Comparison of ENCODE assay signal across 13 mouse cellular contexts in genomic region chr4:148149540-148149939, GRCm38 (mm10). TPM values are rescaled to one million over a fixed set of nuclear protein-coding genes. Genes with fewer than 3 reads are reported as not detected.
DNase-seq lines count a peak whose midpoint lies in the region; ATAC-seq and TF ChIP-seq lines count a peak whose summit lies in the region.
"Had no signal": no experiment of that assay in that cellular context is flagged by ENCODE, and none has a peak within 500 bp of the region (broad histone marks: within the 10 kb centered on the region; RNA-seq: fewer than 3 reads in every experiment).

No protein-coding gene starts in this region.

- peaks cover 22% of the 10 kb centered on the region for H3K4me1 ChIP-seq in kidney, embryonic 16.5 days (ENCODE audit: insufficient read depth, low read length)
- H3K4me1 ChIP-seq in ES-E14 (ENCODE audit: control insufficient read depth in 2 of 2, insufficient read depth in 2 of 2, low read length in 2 of 2, poor library complexity in 1 of 2) = peaks cover 9 to 18% of the 10 kb centered on the region in 2 experiments
- H3K4me1 ChIP-seq in liver, embryonic 13.5 days (replicated peaks) = peaks cover 34% of the 10 kb centered on the region

- DNase-seq in heart, adult 11 months = peak; percentile 95
- no peak for DNase-seq in heart, postnatal 25 days (ENCODE audit: low spot score)
- no peak for DNase-seq in kidney, postnatal 14 days
- no peak for DNase-seq in ES-E14 (ENCODE audit: low read depth, low spot score)
- no peak for DNase-seq in liver, embryonic 13.5 days
- no peak for DNase-seq in right cerebral cortex, postnatal 36 days (ENCODE audit: low spot score in 2 of 2)
- DNase-seq: adrenal gland, postnatal 14 days; thymus, postnatal 14 days had no signal

- peaks cover 14% of the 10 kb centered on the region for H3K36me3 ChIP-seq in kidney, embryonic 16.5 days (ENCODE audit: insufficient read depth, low read length)
- peaks cover 32% of the 10 kb centered on the region for H3K36me3 ChIP-seq in ES-E14 (ENCODE audit: control insufficient read depth, insufficient read depth, low read length, poor library complexity, severe bottlenecking)
- peaks cover 18% of the 10 kb centered on the region for H3K36me3 ChIP-seq in liver, embryonic 13.5 days

- H3K4me3 ChIP-seq in kidney, embryonic 16.5 days (ENCODE audit: low read length) = no peak overlapping the region
- peak overlapping the region; percentile 7 to 11 for H3K4me3 ChIP-seq in ES-E14 (ENCODE audit: insufficient read depth in 1 of 2, low read depth in 1 of 2, low read length in 2 of 2, poor library complexity in 1 of 2, severe bottlenecking in 1 of 2)
- no peak overlapping the region for H3K4me3 ChIP-seq in liver, embryonic 13.5 days (replicated peaks)
- H3K4me3 ChIP-seq: hindbrain, embryonic 15.5 days; left cerebral cortex, adult 2 months; liver, embryonic 15.5 days had no signal

- H3K9ac ChIP-seq in kidney, embryonic 16.5 days (replicated peaks; ENCODE audit: low read length) = 0 out of 2 replicates have a peak overlapping the region, but pooled peaks have one; percentile 20
- H3K9ac ChIP-seq in ES-E14 (ENCODE audit: insufficient read depth, low read depth, low read length, poor library complexity, severe bottlenecking) = peak overlapping the region; percentile 27; the same call in 1 of the 2 replicates
- H3K9ac ChIP-seq in liver, embryonic 13.5 days = no peak overlapping the region
- H3K9ac ChIP-seq: liver, embryonic 15.5 days had no signal

- 30% methylated on average over 12 of the region's 12 CpGs for WGBS in kidney, embryonic 16.5 days
- 39% methylated on average over 12 of the region's 12 CpGs for WGBS in liver, embryonic 13.5 days (ENCODE audit: insufficient replicate concordance)

- intact Hi-C loops in heart, postnatal 25 days (cut with DNase I) = no loop called here

- H3K9me3 ChIP-seq in kidney, embryonic 16.5 days (ENCODE audit: low read length) = no peaks in the 10 kb centered on the region
- H3K9me3 ChIP-seq in ES-E14 (ENCODE audit: control insufficient read depth, insufficient read depth, low read depth, low read length) = no peaks in the 10 kb centered on the region
- no peaks in the 10 kb centered on the region for H3K9me3 ChIP-seq in liver, embryonic 13.5 days (replicated peaks)
- H3K9me3 ChIP-seq: hindbrain, embryonic 15.5 days; liver, embryonic 15.5 days had no signal

- in situ Hi-C loops in ES-E14 (cut with MboI; ENCODE audit: low sequenced_read_pairs in 2 of 2, unreplicated experiment in 2 of 2) = no loop called here

- peak overlapping the region; percentile 11; the same call in 1 of the 2 replicates for H3K4me2 ChIP-seq in kidney, embryonic 16.5 days (replicated peaks; ENCODE audit: low read depth, low read length)
- peak overlapping the region; percentile 21; the same call in 1 of the 2 replicates for H3K4me2 ChIP-seq in liver, embryonic 13.5 days
- H3K4me2 ChIP-seq: hindbrain, embryonic 15.5 days had no signal

- no peak for ATAC-seq in kidney, embryonic 16.5 days (ENCODE audit: low FRiP score, low TSS enrichment)
- no peak for ATAC-seq in liver, embryonic 13.5 days (ENCODE audit: low read depth)
- no peak for ATAC-seq in CD4-positive, CD25-positive, alpha-beta regulatory T cell, adult 4 months

- H3K27ac ChIP-seq in kidney, embryonic 16.5 days (ENCODE audit: low read length) = peak overlapping the region; percentile 64
- peak overlapping the region; percentile 64; the same call in 1 of the 2 replicates for H3K27ac ChIP-seq in ES-E14 (ENCODE audit: insufficient read depth, low read depth, low read length, poor library complexity, severe bottlenecking)
- H3K27ac ChIP-seq in liver, embryonic 13.5 days = no peak overlapping the region
- H3K27ac ChIP-seq: hindbrain, embryonic 15.5 days; left cerebral cortex, adult 2 months; liver, embryonic 15.5 days had no signal

- H3K27me3 ChIP-seq in kidney, embryonic 16.5 days (ENCODE audit: insufficient read depth, low read length) = no peaks in the 10 kb centered on the region
- H3K27me3 ChIP-seq in liver, embryonic 13.5 days = no peaks in the 10 kb centered on the region
- H3K27me3 ChIP-seq: hindbrain, embryonic 15.5 days; liver, embryonic 15.5 days had no signal

TF ChIP-seq in ES-E14, 5 proteins besides CTCF, POLR2A, EP300 and RAD21:
- TF ChIP-seq ZC3H11A (IDR thresholded peaks at IDR 0.05; ENCODE audit: borderline replicate concordance, low read depth, low read length) (no peak), MAFK (IDR thresholded peaks at IDR 0.05; ENCODE audit: insufficient read depth, low read depth, low read length) (no peak)

RNA-seq across cellular contexts. Expression of gene Fbxo6, which starts 2.4 kb away (rescaled TPM):
- total RNA-seq in heart, postnatal 25 days (2021) = 10 to 100 TPM; 34.5 to 37.5 TPM
- polyA plus RNA-seq in kidney, embryonic 16.5 days (2015; fragmentation: Nextera tagmentation; extraction: Ambion mirVana) = 22.0 and 22.2 TPM in 2 replicates
- total RNA-seq in ES-E14 (2012; rRNA removed) = 43.8 and 49.4 TPM in 2 replicates
- 16.5 and 16.9 TPM in 2 replicates for polyA plus RNA-seq in liver, embryonic 13.5 days (2015; fragmentation: Nextera tagmentation; extraction: Ambion mirVana)
- 10 to 100 TPM; 44.1 to 56.6 TPM for polyA plus RNA-seq in CD4-positive, CD25-positive, alpha-beta regulatory T cell, adult 4 months (2017; shearing (Covaris generic))

RNA-seq across cellular contexts. Expression of gene Fbxo44, which starts 10.7 kb away (rescaled TPM):
- 10 to 100 TPM; 16.0 to 16.9 TPM for total RNA-seq in heart, postnatal 25 days (2021)
- polyA plus RNA-seq in kidney, embryonic 16.5 days (2015; fragmentation: Nextera tagmentation; extraction: Ambion mirVana) = 19.8 and 20.6 TPM in 2 replicates
- 5.1 and 11.0 TPM in 2 replicates for total RNA-seq in ES-E14 (2012; rRNA removed)
- polyA plus RNA-seq in liver, embryonic 13.5 days (2015; fragmentation: Nextera tagmentation; extraction: Ambion mirVana) = 0.93 and 1.0 TPM in 2 replicates
- 1 to 10 TPM; 2.2 to 2.6 TPM for polyA plus RNA-seq in CD4-positive, CD25-positive, alpha-beta regulatory T cell, adult 4 months (2017; shearing (Covaris generic))

RNA-seq across cellular contexts. Expression of gene Fbxo2, which starts 10.9 kb away (rescaled TPM):
- total RNA-seq in heart, postnatal 25 days (2021) = under 1 TPM in 1 of 2 experiments, not detected in 1; 0.20 TPM
- polyA plus RNA-seq in kidney, embryonic 16.5 days (2015; fragmentation: Nextera tagmentation; extraction: Ambion mirVana) = 1.8 and 2.3 TPM in 2 replicates
- total RNA-seq in ES-E14 (2012; rRNA removed) = 16.5 and 23.7 TPM in 2 replicates
- polyA plus RNA-seq in liver, embryonic 13.5 days (2015; fragmentation: Nextera tagmentation; extraction: Ambion mirVana) = 0.22 and 0.36 TPM in 2 replicates
- not detected for polyA plus RNA-seq in CD4-positive, CD25-positive, alpha-beta regulatory T cell, adult 4 months (2017; shearing (Covaris generic))

RNA-seq across cellular contexts. Expression of gene Draxin, which starts 19.0 kb away (rescaled TPM):
- under 1 TPM; 0.05 to 0.11 TPM for total RNA-seq in heart, postnatal 25 days (2021)
- polyA plus RNA-seq in kidney, embryonic 16.5 days (2015; fragmentation: Nextera tagmentation; extraction: Ambion mirVana) = 0.28 and 0.29 TPM in 2 replicates
- total RNA-seq in ES-E14 (2012; rRNA removed) = 0.76 and 1.3 TPM in 2 replicates
- 0.09 and 0.13 TPM in 2 replicates for polyA plus RNA-seq in liver, embryonic 13.5 days (2015; fragmentation: Nextera tagmentation; extraction: Ambion mirVana)
- not detected for polyA plus RNA-seq in CD4-positive, CD25-positive, alpha-beta regulatory T cell, adult 4 months (2017; shearing (Covaris generic))

RNA-seq across cellular contexts. Expression of gene Mad2l2, which starts 19.4 kb away (rescaled TPM):
- 10 to 100 TPM; 11.9 to 12.8 TPM for total RNA-seq in heart, postnatal 25 days (2021)
- polyA plus RNA-seq in kidney, embryonic 16.5 days (2015; fragmentation: Nextera tagmentation; extraction: Ambion mirVana) = 70.3 and 74.8 TPM in 2 replicates
- total RNA-seq in ES-E14 (2012; rRNA removed) = 34.0 and 54.5 TPM in 2 replicates
- 19.4 and 21.0 TPM in 2 replicates for polyA plus RNA-seq in liver, embryonic 13.5 days (2015; fragmentation: Nextera tagmentation; extraction: Ambion mirVana)
- polyA plus RNA-seq in CD4-positive, CD25-positive, alpha-beta regulatory T cell, adult 4 months (2017; shearing (Covaris generic)) = 10 to 100 TPM; 35.8 to 41.2 TPM

Comparison
In these comparisons a context has a peak if more than half of its experiments do, and no peak if none do; other contexts are left out.
1. H3K4me3 ChIP-seq: peak in ES-E14 (2 of 2); none in kidney, embryonic 16.5 days (single experiment) and liver, embryonic 13.5 days (single experiment).